Mouse (Mus musculus): Measurements from ENCODE around the gene Nop16. TPM values are rescaled to one million over a fixed set of nuclear protein-coding genes. Genes with fewer than 3 reads are reported as not detected.

The Nop16 gene
- polyA plus RNA-seq, 1 experiment from 2014 or later = 51.2 TPM

DNA sequence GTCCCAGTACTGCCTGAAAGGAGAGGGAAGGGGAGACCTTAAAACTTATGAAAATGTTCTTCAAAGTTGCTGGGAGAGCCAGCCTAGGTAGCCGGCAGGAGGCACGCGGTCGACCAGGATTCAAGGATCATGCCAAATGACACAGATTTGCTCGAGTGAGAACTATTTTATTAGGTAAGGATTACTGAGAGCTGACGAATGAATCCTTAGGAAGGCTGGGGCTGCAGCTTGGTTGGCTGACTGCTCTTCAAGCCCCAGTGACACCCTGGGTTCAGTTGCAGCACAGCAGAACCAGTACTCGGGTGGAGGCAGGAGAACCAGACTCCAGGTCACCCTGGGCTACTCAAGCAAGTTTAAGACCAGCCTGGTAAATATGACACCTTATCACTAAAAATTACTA lies 41.9 kb downstream of the Nop16 start:
- Histone ChIP-seq H3K4me2 (replicated peaks) (no peak overlapping the region), H3K4me1 (replicated peaks) (no peaks in the 10 kb centered on the region), H3K9ac (replicated peaks) (no peak overlapping the region), H3K4me3 (replicated peaks) (no peak overlapping the region), H3K27me3 (no peaks in the 10 kb centered on the region), H3K9me3 (no peaks in the 10 kb centered on the region), H3K27ac (no peak overlapping the region), H3K36me3 (peaks cover 73% of the 10 kb centered on the region)
- 87% methylated on average over 7 of the region's 7 CpGs for WGBS
- no peak for ATAC-seq

Small RNA genes within 50 kb of the gene (microRNA-seq; reads per million reads assigned to microRNA genes)
- not detected for gene Gm24195

Other genes starting within 250 kb of the Nop16 start
- gene Cplx2, start 218.7 kb downstream of the Nop16 start, polyA plus RNA-seq (2015; fragmentation: Nextera tagmentation; extraction: Ambion mirVana) = 28.0 and 31.0 TPM in 2 replicates
- 121 and 126 TPM in 2 replicates for gene Thoc3, start 121.2 kb downstream of the Nop16 start, polyA plus RNA-seq (2015; fragmentation: Nextera tagmentation; extraction: Ambion mirVana)
- gene Simc1, start 86.3 kb downstream of the Nop16 start, polyA plus RNA-seq (2015; fragmentation: Nextera tagmentation; extraction: Ambion mirVana) = 18.9 and 21.3 TPM in 2 replicates
- 269 and 271 TPM in 2 replicates for gene 4833439L19Rik, start 24.7 kb downstream of the Nop16 start, polyA plus RNA-seq (2015; fragmentation: Nextera tagmentation; extraction: Ambion mirVana)
- 76.0 and 84.9 TPM in 2 replicates for gene Arl10, start 15.1 kb downstream of the Nop16 start, polyA plus RNA-seq (2015; fragmentation: Nextera tagmentation; extraction: Ambion mirVana)
- 212 and 224 TPM in 2 replicates for gene Higd2a, start 117 bp upstream of the Nop16 start, polyA plus RNA-seq (2015; fragmentation: Nextera tagmentation; extraction: Ambion mirVana)
- 84.2 and 91.1 TPM in 2 replicates for gene Cltb, start 21.3 kb upstream of the Nop16 start, polyA plus RNA-seq (2015; fragmentation: Nextera tagmentation; extraction: Ambion mirVana)
- 74.9 and 79.7 TPM in 2 replicates for gene Faf2, start 31.7 kb upstream of the Nop16 start, polyA plus RNA-seq (2015; fragmentation: Nextera tagmentation; extraction: Ambion mirVana)
- 93.7 and 109 TPM in 2 replicates for gene Rnf44, start 103.8 kb upstream of the Nop16 start, polyA plus RNA-seq (2015; fragmentation: Nextera tagmentation; extraction: Ambion mirVana)
- 0.15 TPM in 2 replicates for gene Cdhr2, start 111.4 kb upstream of the Nop16 start, polyA plus RNA-seq (2015; fragmentation: Nextera tagmentation; extraction: Ambion mirVana)
- 5.1 and 5.8 TPM in 2 replicates for gene Gprin1, start 159.8 kb upstream of the Nop16 start, polyA plus RNA-seq (2015; fragmentation: Nextera tagmentation; extraction: Ambion mirVana)
- 8.9 and 10.0 TPM in 2 replicates for gene Sncb, start 176.5 kb upstream of the Nop16 start, polyA plus RNA-seq (2015; fragmentation: Nextera tagmentation; extraction: Ambion mirVana)
- gene Eif4e1b, start 193.9 kb upstream of the Nop16 start, polyA plus RNA-seq (2015; fragmentation: Nextera tagmentation; extraction: Ambion mirVana) = not detected in 2 replicates
- 28.3 and 30.5 TPM in 2 replicates for gene Tspan17, start 199.3 kb upstream of the Nop16 start, polyA plus RNA-seq (2015; fragmentation: Nextera tagmentation; extraction: Ambion mirVana)

All from midbrain, embryonic 13.5 days (tissue).